Mouse (Mus musculus) forebrain, embryonic 14.5 days (tissue): Measurements from ENCODE around the gene Lpcat3. TPM values are rescaled to one million over a fixed set of nuclear protein-coding genes. Genes with fewer than 3 reads are reported as not detected.

ENCODE experiments used
- ATAC-seq: fragments of 200-750 bp; cut with Nextera tagmentation; 2 replicates; pipeline ENCODE4 v1.8.0; 2017; ENCODE audit warnings: mild to moderate bottlenecking, moderate library complexity
- DNase-seq: peaks from one replicate; pipeline ENCODE4 v3.0.0-alpha.2; 2015; ENCODE audit warnings: low spot score
- H3K27ac ChIP-seq: fragments of 300-500 bp; sonication (generic); 2 replicates; pipeline ENCODE4 v1.5.1; 2014; ENCODE audit warnings: low read depth, mild to moderate bottlenecking, control low read depth, low read length, moderate library complexity
- H3K27me3 ChIP-seq: fragments of 300-500 bp; sonication (generic); replicated peaks from 2 replicates; pipeline ENCODE4 v1.6.1; 2014; ENCODE audit warnings: low read length, control low read depth, mixed read lengths; ENCODE audit not compliant: control insufficient read depth, insufficient read depth
- H3K36me3 ChIP-seq: fragments of 300-500 bp; sonication (generic); 2 replicates; pipeline ENCODE4 v1.6.1; 2014; ENCODE audit warnings: low read length, control low read depth; ENCODE audit not compliant: control insufficient read depth, insufficient read depth
- H3K4me1 ChIP-seq: fragments of 300-500 bp; sonication (generic); 2 replicates; pipeline ENCODE4 v1.6.1; 2014; ENCODE audit warnings: antibody characterized with exemption, low read length, control low read depth; ENCODE audit not compliant: control insufficient read depth, insufficient read depth
- H3K4me2 ChIP-seq: fragments of 300-500 bp; sonication (generic); 2 replicates; pipeline ENCODE4 v1.6.1; 2014; ENCODE audit warnings: mild to moderate bottlenecking, control low read depth, low read length
- H3K4me3 ChIP-seq: fragments of 300-500 bp; sonication (generic); 2 replicates; pipeline ENCODE4 v1.5.1; 2014; ENCODE audit warnings: low read depth, low read length, control low read depth
- H3K9ac ChIP-seq: fragments of 300-500 bp; sonication (generic); 2 replicates; pipeline ENCODE4 v1.6.1; 2014; ENCODE audit warnings: mild to moderate bottlenecking, low read length, control low read depth, moderate library complexity
- H3K9me3 ChIP-seq: fragments of 300-500 bp; sonication (generic); replicated peaks from 2 replicates; pipeline ENCODE4 v1.6.1; 2016; ENCODE audit warnings: low read length, control low read depth, mixed read lengths; ENCODE audit not compliant: control insufficient read depth
- WGBS: fragments of 180-500 bp; shearing (Covaris S2); extraction: QIAGEN DNeasy Blood & Tissue Kit; methylation state at CpG from one replicate; pipeline ENCODE4 v1.1.7; 2014; 5-methylcytosine and 5-hydroxymethylcytosine counted together
- polyA plus RNA-seq: library from polyadenylated mRNA; unstranded; fragments of >200 nt; fragmentation: Nextera tagmentation; extraction: Ambion mirVana; gene quantifications from 2 replicates; pipeline ENCODE4 v1.2.1, GENCODE M21; 2014

Gene Lpcat3
- polyA plus RNA-seq, 1 experiment from 2014 or later, result 33.4 TPM

GRCm38 (mm10) chr6:124711824-124712782 lies 49.3 kb downstream of the Lpcat3 start, which contains the start of the genes Emg1 and Phb2:
TSS of gene Emg1 (minus strand) at chr6:124712178.
TSS of gene Phb2 (plus strand) at chr6:124712336.
- H3K36me3 ChIP-seq, result peaks cover 43% of the 10 kb centered on the region
- peak; percentile 99 for DNase-seq

DNA sequence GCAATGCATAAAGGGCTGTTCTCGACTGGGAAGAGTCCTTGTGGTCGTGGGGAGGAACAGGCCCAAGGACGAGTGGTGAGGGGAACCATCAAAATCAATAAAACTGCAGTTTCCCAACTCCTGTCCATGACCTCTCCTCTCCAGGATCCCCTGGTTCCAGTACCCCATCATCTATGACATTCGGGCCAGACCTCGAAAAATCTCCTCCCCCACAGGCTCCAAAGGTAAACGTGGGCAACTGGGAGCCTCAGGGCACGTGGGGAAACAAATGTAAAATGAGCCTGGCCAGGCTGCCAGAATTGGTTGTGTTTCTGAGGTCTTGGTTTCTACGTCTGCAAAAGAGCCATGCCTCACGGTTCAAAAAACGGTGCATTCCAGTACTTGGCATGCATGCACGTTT lies 50.1 kb downstream of the Lpcat3 start:
- Histone ChIP-seq H3K4me3 (peak overlapping the region; percentile 98), H3K27ac (no peak overlapping the region), H3K4me2 (peak overlapping the region; percentile 99), H3K9me3 (no peaks in the 10 kb centered on the region), H3K4me1 (peaks cover 18% of the 10 kb centered on the region), H3K36me3 (peaks cover 42% of the 10 kb centered on the region), H3K27me3 (no peaks in the 10 kb centered on the region), H3K9ac (peak overlapping the region; percentile 95)
- DNase-seq, result no peak
- WGBS, result 21% methylated on average over 11 of the region's 11 CpGs
- no peak for ATAC-seq

More at GRCm38 (mm10) chr6:124711824-124712782, 49.3 kb downstream of the Lpcat3 start, which contains the start of the genes Emg1 and Phb2:
- under 1% methylated on average over 68 of the region's 76 CpGs for WGBS
- Histone ChIP-seq H3K9me3 (no peaks in the 10 kb centered on the region), H3K9ac (peak within 1 kb of the TSS; percentile 95), H3K4me1 (peaks cover 18% of the 10 kb centered on the region), H3K4me2 (peak within 1 kb of the TSS; percentile 99), H3K27ac (peak within 1 kb of the TSS; percentile 58), H3K4me3 (peak within 1 kb of the TSS; percentile 98), H3K27me3 (no peaks in the 10 kb centered on the region)
- peak; percentile 97 for ATAC-seq

DNA sequence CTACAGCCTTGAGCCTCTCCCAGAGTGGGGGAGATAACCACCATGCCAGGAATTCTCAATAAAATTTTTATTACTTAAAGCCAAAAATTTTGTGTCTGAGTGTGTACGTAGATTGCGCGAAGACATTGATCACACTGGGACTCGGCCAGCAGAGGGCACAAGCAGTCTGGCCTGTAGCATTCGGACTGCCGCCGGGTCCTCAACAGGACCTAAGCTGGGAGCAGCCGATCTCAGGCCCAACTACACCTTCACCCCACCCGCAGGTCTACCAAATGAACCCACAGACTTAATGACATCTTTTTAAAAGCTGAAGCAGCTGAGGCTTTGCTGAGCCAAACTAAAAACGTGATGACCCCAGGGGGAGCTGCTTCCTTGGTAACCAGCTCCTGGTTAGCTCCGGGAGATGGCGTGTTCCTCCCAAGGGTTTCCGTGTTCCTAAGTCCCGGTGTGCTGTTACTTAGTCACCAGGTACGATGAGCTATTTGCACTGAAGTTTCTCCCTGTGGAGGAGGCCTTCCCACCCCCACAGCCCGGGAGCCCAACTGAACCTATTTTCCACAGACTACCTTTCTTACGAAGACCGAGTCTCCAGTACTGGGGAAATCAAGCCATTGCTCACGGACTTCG lies 54.1 kb downstream of the Lpcat3 start:
- DNase-seq, result peak; percentile 65
- WGBS, result 67% methylated on average over 20 of the region's 20 CpGs
- no peaks in the 10 kb centered on the region for H3K9me3 ChIP-seq
- H3K27me3 ChIP-seq, result no peaks in the 10 kb centered on the region
- H3K4me3 ChIP-seq, result no peak overlapping the region
- no peak for ATAC-seq
- H3K36me3 ChIP-seq, result peaks cover 36% of the 10 kb centered on the region
- no peak overlapping the region for H3K9ac ChIP-seq
- H3K4me1 ChIP-seq, result peaks cover 9% of the 10 kb centered on the region
- H3K4me2 ChIP-seq, result no peak overlapping the region
- H3K27ac ChIP-seq, result no peak overlapping the region

DNA sequence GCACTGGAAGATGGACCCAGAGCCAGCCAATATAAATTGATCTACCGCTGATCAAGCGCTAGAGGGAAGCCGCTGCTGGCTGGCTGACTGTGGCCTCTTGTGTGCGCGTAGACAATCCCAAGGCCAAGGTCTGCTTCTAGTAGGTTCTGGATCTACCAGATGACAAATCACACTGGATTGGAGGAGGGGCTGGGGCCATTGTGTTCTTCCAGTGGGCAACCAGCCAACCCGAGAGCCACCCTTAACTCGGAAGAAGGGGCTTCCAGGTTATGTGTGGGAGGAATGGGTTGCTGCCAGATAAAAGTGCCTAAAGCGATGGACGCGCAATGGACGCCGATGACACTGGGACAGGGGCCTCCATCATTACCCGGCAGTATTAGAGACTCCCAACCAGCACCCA lies 55.1 kb downstream of the Lpcat3 start:
- H3K36me3 ChIP-seq, result peaks cover 36% of the 10 kb centered on the region
- H3K27me3 ChIP-seq, result no peaks in the 10 kb centered on the region
- H3K9ac ChIP-seq, result no peak overlapping the region
- no peak for ATAC-seq
- H3K9me3 ChIP-seq, result no peaks in the 10 kb centered on the region
- no peak overlapping the region for H3K27ac ChIP-seq
- peaks cover 6% of the 10 kb centered on the region for H3K4me1 ChIP-seq
- no peak for DNase-seq
- H3K4me2 ChIP-seq, result no peak overlapping the region
- 79% methylated on average over 13 of the region's 13 CpGs for WGBS
- H3K4me3 ChIP-seq, result no peak overlapping the region

GRCm38 (mm10) chr6:124718703-124719102 lies 55.9 kb downstream of the Lpcat3 start:
- DNase-seq (no peak), ATAC-seq (no peak)
- Histone ChIP-seq H3K27me3 (no peaks in the 10 kb centered on the region), H3K4me2 (no peak overlapping the region), H3K4me1 (no peaks in the 10 kb centered on the region), H3K9ac (no peak overlapping the region), H3K27ac (no peak overlapping the region), H3K9me3 (no peaks in the 10 kb centered on the region), H3K36me3 (peaks cover 36% of the 10 kb centered on the region), H3K4me3 (no peak overlapping the region)
- WGBS, result 60% methylated on average over 15 of the region's 16 CpGs

DNA sequence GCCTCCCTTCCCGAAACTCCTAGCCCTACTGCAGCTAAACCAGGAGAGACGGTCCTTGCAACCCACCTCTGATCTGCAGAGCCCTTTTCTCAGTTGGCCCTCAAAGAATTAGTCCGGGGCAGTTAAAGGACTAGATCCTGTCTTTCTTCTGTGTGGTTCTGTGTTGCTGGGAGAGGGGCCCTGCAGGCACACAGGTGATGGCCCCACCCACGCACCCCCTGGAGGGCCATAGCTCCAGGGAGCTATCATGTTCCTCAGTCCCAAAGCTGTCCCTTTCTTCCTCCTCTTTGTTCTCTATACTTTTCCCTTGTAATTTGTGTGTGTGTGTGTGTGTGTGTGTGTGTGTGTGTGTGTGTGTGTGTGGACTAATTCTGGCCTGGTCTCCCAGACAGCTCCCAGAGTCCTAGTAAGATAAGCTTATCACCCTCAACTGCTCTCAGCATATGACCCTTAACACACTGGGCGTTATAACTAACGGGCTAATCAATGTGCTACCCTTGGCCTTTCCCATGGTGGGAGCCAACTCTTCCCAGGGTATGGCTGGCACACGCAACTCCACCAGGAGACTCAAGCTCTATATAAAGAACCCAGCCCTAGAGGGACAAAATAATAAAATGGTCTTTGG lies 56.6 kb downstream of the Lpcat3 start:
- Histone ChIP-seq H3K9ac (no peak overlapping the region), H3K4me2 (no peak overlapping the region), H3K4me1 (no peaks in the 10 kb centered on the region), H3K4me3 (no peak overlapping the region), H3K27ac (no peak overlapping the region), H3K27me3 (no peaks in the 10 kb centered on the region), H3K36me3 (peaks cover 33% of the 10 kb centered on the region), H3K9me3 (no peaks in the 10 kb centered on the region)
- WGBS, result 77% methylated on average over 7 of the region's 7 CpGs
- no peak for DNase-seq
- ATAC-seq, result no peak

- H3K4me1 ChIP-seq, result no peaks in the 10 kb centered on the region
- H3K4me3 ChIP-seq, result no peak overlapping the region
- DNase-seq, result no peak
- no peak overlapping the region for H3K9ac ChIP-seq
- H3K36me3 ChIP-seq, result peaks cover 19% of the 10 kb centered on the region
- WGBS, result 45% methylated on average over 11 of the region's 11 CpGs
- ATAC-seq, result no peak
- H3K9me3 ChIP-seq, result no peaks in the 10 kb centered on the region
- H3K27me3 ChIP-seq, result no peaks in the 10 kb centered on the region
- H3K4me2 ChIP-seq, result no peak overlapping the region
- H3K27ac ChIP-seq, result no peak overlapping the region
These were observed 58.1 kb downstream of the Lpcat3 start for GRCm38 (mm10) chr6:124720904-124721303.

GRCm38 (mm10) chr6:124722876-124723473 lies 60.1 kb downstream of the Lpcat3 start:
- DNase-seq (no peak), ATAC-seq (no peak)
- H3K27ac ChIP-seq, result no peak overlapping the region
- no peaks in the 10 kb centered on the region for H3K36me3 ChIP-seq
- no peak overlapping the region for H3K9ac ChIP-seq
- 87% methylated on average over 6 of the region's 6 CpGs for WGBS
- no peak overlapping the region for H3K4me2 ChIP-seq
- H3K9me3 ChIP-seq, result no peaks in the 10 kb centered on the region
- H3K4me3 ChIP-seq, result no peak overlapping the region
- H3K27me3 ChIP-seq, result no peaks in the 10 kb centered on the region
- no peaks in the 10 kb centered on the region for H3K4me1 ChIP-seq
